Mouse (Mus musculus) embryonic facial prominence, embryonic 15.5 days (tissue): Measurements from ENCODE around the gene Gm904. TPM values are rescaled to one million over a fixed set of nuclear protein-coding genes. Genes with fewer than 3 reads are reported as not detected.
"Not testable (repeated sequence)": the region's sequence is repeated elsewhere in the genome, so short reads cannot be mapped to it uniquely, and the experiment has no call there.

Experiments
- ATAC-seq: fragments of 200-750 bp; cut with Nextera tagmentation; 2 replicates; pipeline ENCODE4 v1.8.0; 2017; ENCODE audit warnings: low read depth, moderate TSS enrichment; ENCODE audit not compliant: insufficient number of reproducible peaks, low FRiP score, low TSS enrichment
- H3K27ac ChIP-seq: fragments of 300-500 bp; sonication (generic); replicated peaks from 2 replicates; pipeline ENCODE4 v1.5.1; 2015; ENCODE audit warnings: mild to moderate bottlenecking, inconsistent platforms
- H3K27me3 ChIP-seq: fragments of 300-500 bp; sonication (generic); 2 replicates; pipeline ENCODE4 v1.6.1; 2015; ENCODE audit warnings: inconsistent platforms
- H3K36me3 ChIP-seq: fragments of 300-500 bp; sonication (generic); 2 replicates; pipeline ENCODE4 v1.6.1; 2015; ENCODE audit warnings: mild to moderate bottlenecking, inconsistent platforms
- H3K4me1 ChIP-seq: fragments of 300-500 bp; sonication (generic); 2 replicates; pipeline ENCODE4 v1.6.1; 2015; ENCODE audit warnings: inconsistent platforms
- H3K4me2 ChIP-seq: fragments of 300-500 bp; sonication (generic); replicated peaks from 2 replicates; pipeline ENCODE4 v1.6.1; 2015; ENCODE audit warnings: mild to moderate bottlenecking, inconsistent platforms
- H3K4me3 ChIP-seq: fragments of 300-500 bp; sonication (generic); replicated peaks from 2 replicates; pipeline ENCODE4 v1.5.1; 2015; ENCODE audit warnings: mild to moderate bottlenecking, inconsistent platforms
- H3K9ac ChIP-seq: fragments of 300-500 bp; sonication (generic); 2 replicates; pipeline ENCODE4 v1.6.1; 2015; ENCODE audit warnings: inconsistent platforms
- H3K9me3 ChIP-seq: fragments of 300-500 bp; sonication (generic); replicated peaks from 2 replicates; pipeline ENCODE4 v1.6.1; 2016; ENCODE audit warnings: inconsistent platforms
- WGBS: fragments of 180-500 bp; shearing (Covaris S2); methylation state at CpG from one replicate; pipeline ENCODE4 v1.1.7; 2015; 5-methylcytosine and 5-hydroxymethylcytosine counted together
- microRNA-seq: library from miRNA; unstranded; fragments of <30 nt; microRNA quantifications from one replicate; pipeline ENCODE4, GENCODE M21; 2016; ENCODE audit warnings: borderline number of aligned reads
- polyA plus RNA-seq: library from polyadenylated mRNA; unstranded; fragments of >200 nt; fragmentation: Nextera tagmentation; extraction: Ambion mirVana; gene quantifications from 2 replicates; pipeline ENCODE4 v1.2.1, GENCODE M21; 2015

Gene Gm904
- not detected in 2 replicates for polyA plus RNA-seq

GRCm38 (mm10) chr13:50642928-50643327 lies at the start of gene Gm904:
Gene Gm904, plus strand, starts transcription at chr13:50643228.
- H3K4me1 ChIP-seq, H3K36me3 ChIP-seq, H3K9ac ChIP-seq, H3K27ac ChIP-seq, H3K27me3 ChIP-seq, H3K4me3 ChIP-seq, H3K4me2 ChIP-seq, ATAC-seq, H3K9me3 ChIP-seq: not testable (repeated sequence)

- not testable (repeated sequence) for H3K4me2 ChIP-seq, H3K27ac ChIP-seq, ATAC-seq, H3K36me3 ChIP-seq, H3K4me1 ChIP-seq, H3K9me3 ChIP-seq, H3K27me3 ChIP-seq, H3K4me3 ChIP-seq, H3K9ac ChIP-seq
- 62% methylated on average over 2 of the region's 2 CpGs for WGBS
Observed at GRCm38 (mm10) chr13:50648771-50649170, 5.7 kb downstream of the Gm904 start.

Small RNA genes within 50 kb of the gene (microRNA-seq; reads per million reads assigned to microRNA genes)
- gene Gm23952 (not detected), gene Mir683-2 (not detected)

Other genes with a start within 250 kb of the Gm904 start
- gene Fbxw17, start 225.4 kb upstream of the Gm904 start, polyA plus RNA-seq, result 30.7 and 33.5 TPM in 2 replicates
- gene Gm47429, start 199.3 kb upstream of the Gm904 start, polyA plus RNA-seq, result not detected in 2 replicates
- not detected in 2 replicates for gene Nutm2, start 175.9 kb upstream of the Gm904 start, polyA plus RNA-seq
- gene Gm8765, start 55.1 kb downstream of the Gm904 start, polyA plus RNA-seq, result not detected in 2 replicates